Mouse (Mus musculus) spleen, adult 2 months (tissue): ENCODE measurements around the gene Mob3a.

Source experiments
- CTCF ChIP-seq: fragments of 200-500 bp; IDR thresholded peaks from 2 replicates; pipeline ENCODE4 v1.5.1; 2011; ENCODE audit warnings: mild to moderate bottlenecking, inconsistent platforms; ENCODE audit not compliant: insufficient read depth, insufficient read length, insufficient replicate concordance; ENCODE audit errors: extremely low read depth
- POLR2A ChIP-seq: fragments of 200-500 bp; IDR thresholded peaks from 2 replicates; pipeline ENCODE4 v1.6.1; 2011; ENCODE audit warnings: low read depth, low read length, inconsistent platforms

DNA sequence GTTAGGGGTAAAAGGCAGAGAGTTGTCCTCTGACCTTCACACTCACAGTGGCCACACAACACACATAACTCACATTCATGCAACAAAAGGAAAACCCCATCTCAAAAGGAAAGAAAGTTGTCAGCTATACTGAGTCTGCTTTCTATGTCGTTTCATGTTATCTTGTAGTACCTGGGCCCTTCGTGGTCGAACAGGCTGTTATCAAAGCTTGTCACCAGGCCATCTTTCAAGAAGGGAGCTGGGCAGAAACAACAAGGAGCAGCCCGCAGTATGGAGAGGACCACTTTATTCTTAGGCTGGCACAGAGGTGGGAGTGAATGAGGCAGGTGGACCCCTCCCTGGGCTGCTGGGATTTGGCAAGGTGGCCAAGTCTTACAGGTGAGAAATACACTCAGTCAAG lies 16.8 kb downstream of the Mob3a start:
- TF ChIP-seq POLR2A: no peak
- no peak for TF ChIP-seq CTCF
